Mouse (Mus musculus): ENCODE data around the gene Abhd2. TPM values are rescaled to one million over a fixed set of nuclear protein-coding genes. Genes with fewer than 3 reads are reported as not detected.

Gene Abhd2
- polyA plus RNA-seq, 1 experiment from 2014 or later, result 20.3 TPM

Other genes starting within 250 kb of the Abhd2 start
- 0.13 and 0.21 TPM in 2 replicates for gene Acan, start 219.7 kb upstream of the Abhd2 start, polyA plus RNA-seq (2014; fragmentation: Nextera tagmentation; extraction: Ambion mirVana)
- gene Hapln3, start 142.2 kb upstream of the Abhd2 start, polyA plus RNA-seq (2014; fragmentation: Nextera tagmentation; extraction: Ambion mirVana), result 1.4 and 1.8 TPM in 2 replicates
- gene Mfge8, start 124.1 kb upstream of the Abhd2 start, polyA plus RNA-seq (2014; fragmentation: Nextera tagmentation; extraction: Ambion mirVana), result 94.0 and 122 TPM in 2 replicates
- 23.4 TPM in 2 replicates for gene Rlbp1, start 113.8 kb downstream of the Abhd2 start, polyA plus RNA-seq (2014; fragmentation: Nextera tagmentation; extraction: Ambion mirVana)
- 1.5 and 1.9 TPM in 2 replicates for gene Fanci, start 118.7 kb downstream of the Abhd2 start, polyA plus RNA-seq (2014; fragmentation: Nextera tagmentation; extraction: Ambion mirVana)
- 23.0 and 30.5 TPM in 2 replicates for gene Polg, start 193.2 kb downstream of the Abhd2 start, polyA plus RNA-seq (2014; fragmentation: Nextera tagmentation; extraction: Ambion mirVana)